Mouse (Mus musculus): ENCODE results near the gene Fnbp1.

Gene Fnbp1

DNA sequence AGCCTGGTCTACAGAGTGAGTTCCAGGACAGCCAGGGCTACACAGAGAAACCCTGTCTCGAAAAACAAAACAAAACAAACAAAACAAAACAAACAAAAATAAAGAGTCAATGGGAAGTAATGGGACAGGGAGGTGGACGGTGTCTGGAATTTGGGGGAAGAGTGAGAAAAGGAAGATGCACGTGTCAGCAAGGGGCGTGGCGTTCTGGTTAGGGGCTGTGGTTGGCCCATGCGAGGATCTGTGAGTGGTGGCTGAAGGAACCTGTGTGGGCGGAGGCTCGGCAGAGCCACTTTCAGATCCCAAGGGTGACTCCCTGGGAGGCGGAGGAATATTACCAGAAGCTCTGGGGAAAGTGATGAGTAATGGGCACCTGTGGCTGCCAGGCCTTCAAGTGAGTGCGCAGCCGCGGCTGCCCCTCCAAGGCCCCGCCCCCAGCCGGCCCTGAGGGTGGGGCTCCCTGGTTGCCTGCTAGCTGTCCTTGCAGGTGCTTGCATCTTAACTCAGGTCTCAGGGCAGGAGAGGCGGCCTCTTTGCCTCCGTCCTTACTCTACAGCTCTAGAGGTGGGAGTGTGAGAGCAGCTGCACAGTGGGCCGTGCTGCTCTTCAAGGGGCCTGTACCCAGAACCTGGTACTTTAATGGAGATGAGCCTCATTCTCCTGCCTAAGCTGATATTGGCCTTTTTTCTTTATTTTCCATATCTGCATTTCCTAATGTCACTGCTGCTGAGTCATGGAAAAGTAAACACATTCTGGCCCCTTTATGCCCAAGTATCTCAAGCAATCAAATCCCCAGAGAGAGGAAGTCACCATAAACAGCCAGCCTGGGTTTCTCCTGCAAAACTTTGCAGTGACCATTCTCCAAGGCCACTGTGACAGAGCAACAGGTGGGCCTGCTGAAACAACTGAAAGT lies 156.4 kb downstream of the Fnbp1 start:
- in situ Hi-C loops (cut with MboI, MseI) = no loop called here

DNA sequence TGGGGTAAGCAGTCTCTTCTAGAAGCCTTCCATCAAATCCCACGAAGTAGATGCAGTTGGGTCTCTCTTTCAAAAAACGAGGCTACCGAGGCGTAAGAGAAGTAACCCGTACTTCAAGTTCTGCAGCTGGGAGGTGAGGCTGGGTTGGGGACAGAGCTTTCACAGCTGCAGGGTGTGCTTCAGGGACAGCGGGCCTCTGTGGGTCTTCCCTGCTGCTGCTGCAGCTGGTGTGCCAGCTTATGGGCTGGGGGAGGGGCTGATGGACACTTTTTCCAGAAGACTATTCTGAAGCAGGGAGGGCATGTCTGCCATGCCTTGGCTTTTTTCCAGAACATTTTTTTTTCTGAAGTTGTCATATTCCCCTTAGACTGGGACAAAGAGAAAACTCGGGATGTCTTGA lies 158.8 kb downstream of the Fnbp1 start:
- in situ Hi-C loops (cut with MboI, MseI) = no loop called here

DNA sequence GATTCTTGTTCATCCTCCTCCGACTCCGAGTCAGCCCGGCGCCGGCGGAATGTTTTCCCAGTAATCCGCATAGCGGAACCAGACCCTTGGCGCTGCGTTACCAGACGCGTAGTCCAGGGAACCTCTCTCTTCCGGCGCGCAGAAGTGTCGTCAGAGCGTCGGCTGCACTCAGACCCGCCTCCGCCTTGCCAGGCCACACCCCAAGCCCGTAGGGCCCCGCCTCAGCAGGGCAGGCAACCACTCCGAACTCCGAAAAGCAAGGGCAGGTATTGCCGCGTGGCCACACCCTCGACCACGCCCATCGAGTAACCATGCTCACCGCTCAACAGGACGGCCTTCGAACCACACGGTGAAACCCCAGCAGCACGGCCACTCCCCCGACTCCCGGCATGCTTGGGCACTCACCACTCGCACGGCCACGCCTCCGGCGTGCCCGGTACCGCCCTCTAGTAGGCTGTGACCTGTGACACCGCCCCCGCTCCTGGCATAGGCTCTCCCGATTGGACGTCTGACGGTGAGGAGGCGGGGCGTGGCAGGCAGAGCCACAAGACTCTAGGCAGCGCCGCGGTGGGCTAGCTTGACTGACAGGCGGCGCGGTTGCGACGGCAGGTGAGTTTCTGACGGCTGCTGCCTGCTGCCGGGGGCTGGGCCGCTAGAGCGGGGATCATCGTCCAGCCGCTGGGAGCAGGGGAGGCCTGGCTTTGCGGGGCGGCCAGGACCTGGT lies 159.9 kb downstream of the Fnbp1 start, which contains the start of the genes BC005624 and Usp20:
BC005624 (minus strand) TSS at position 412 of the 724 bp plus-strand sequence.
Usp20 (plus strand) TSS at position 490 of the 724 bp plus-strand sequence.
- in situ Hi-C loops (cut with MboI, MseI) = no loop called here

Measured in T-helper 17 cell (primary cell).